Mouse (Mus musculus) heart, embryonic 12.5 days (tissue): ENCODE results near the gene Kif5c. TPM values are rescaled to one million over a fixed set of nuclear protein-coding genes. Genes with fewer than 3 reads are reported as not detected.

ENCODE experiments used
- ATAC-seq: fragments of 200-750 bp; cut with Nextera tagmentation; 2 replicates; pipeline ENCODE4 v1.8.0; 2017; ENCODE audit warnings: moderate TSS enrichment, moderate library complexity; ENCODE audit not compliant: insufficient number of reproducible peaks, low FRiP score
- H3K27ac ChIP-seq: fragments of 300-500 bp; sonication (generic); 2 replicates; pipeline ENCODE4 v1.5.1; 2016; ENCODE audit warnings: mild to moderate bottlenecking, moderate library complexity; ENCODE audit not compliant: poor library complexity, severe bottlenecking
- H3K27me3 ChIP-seq: fragments of 300-500 bp; sonication (generic); replicated peaks from 2 replicates; pipeline ENCODE4 v1.6.1; 2016; ENCODE audit warnings: mild to moderate bottlenecking, moderate library complexity
- H3K36me3 ChIP-seq: fragments of 300-500 bp; sonication (generic); 2 replicates; pipeline ENCODE4 v1.6.1; 2016; ENCODE audit warnings: mild to moderate bottlenecking, moderate library complexity
- H3K4me1 ChIP-seq: fragments of 300-500 bp; sonication (generic); replicated peaks from 2 replicates; pipeline ENCODE4 v1.6.1; 2016; ENCODE audit warnings: mild to moderate bottlenecking
- H3K4me2 ChIP-seq: fragments of 300-500 bp; sonication (generic); 2 replicates; pipeline ENCODE4 v1.6.1; 2016; ENCODE audit warnings: mild to moderate bottlenecking, moderate library complexity
- H3K4me3 ChIP-seq: fragments of 300-500 bp; sonication (generic); 2 replicates; pipeline ENCODE4 v1.5.1; 2016; ENCODE audit warnings: mild to moderate bottlenecking
- H3K9ac ChIP-seq: fragments of 300-500 bp; sonication (generic); 2 replicates; pipeline ENCODE4 v1.6.1; 2016; ENCODE audit warnings: mild to moderate bottlenecking, moderate library complexity
- H3K9me3 ChIP-seq: fragments of 300-500 bp; sonication (generic); replicated peaks from 2 replicates; pipeline ENCODE4 v1.6.1; 2016; ENCODE audit warnings: mild to moderate bottlenecking, moderate library complexity
- WGBS: fragments of 180-500 bp; shearing (Covaris S2); methylation state at CpG from one replicate; pipeline ENCODE4 v1.1.7; 2016; 5-methylcytosine and 5-hydroxymethylcytosine counted together
- polyA plus RNA-seq: library from polyadenylated mRNA; unstranded; fragments of >200 nt; fragmentation: Nextera tagmentation; extraction: Ambion mirVana; gene quantifications from 2 replicates; pipeline ENCODE4 v1.2.1, GENCODE M21; 2016

The Kif5c gene
- 1.0 and 1.2 TPM in 2 replicates for polyA plus RNA-seq

DNA sequence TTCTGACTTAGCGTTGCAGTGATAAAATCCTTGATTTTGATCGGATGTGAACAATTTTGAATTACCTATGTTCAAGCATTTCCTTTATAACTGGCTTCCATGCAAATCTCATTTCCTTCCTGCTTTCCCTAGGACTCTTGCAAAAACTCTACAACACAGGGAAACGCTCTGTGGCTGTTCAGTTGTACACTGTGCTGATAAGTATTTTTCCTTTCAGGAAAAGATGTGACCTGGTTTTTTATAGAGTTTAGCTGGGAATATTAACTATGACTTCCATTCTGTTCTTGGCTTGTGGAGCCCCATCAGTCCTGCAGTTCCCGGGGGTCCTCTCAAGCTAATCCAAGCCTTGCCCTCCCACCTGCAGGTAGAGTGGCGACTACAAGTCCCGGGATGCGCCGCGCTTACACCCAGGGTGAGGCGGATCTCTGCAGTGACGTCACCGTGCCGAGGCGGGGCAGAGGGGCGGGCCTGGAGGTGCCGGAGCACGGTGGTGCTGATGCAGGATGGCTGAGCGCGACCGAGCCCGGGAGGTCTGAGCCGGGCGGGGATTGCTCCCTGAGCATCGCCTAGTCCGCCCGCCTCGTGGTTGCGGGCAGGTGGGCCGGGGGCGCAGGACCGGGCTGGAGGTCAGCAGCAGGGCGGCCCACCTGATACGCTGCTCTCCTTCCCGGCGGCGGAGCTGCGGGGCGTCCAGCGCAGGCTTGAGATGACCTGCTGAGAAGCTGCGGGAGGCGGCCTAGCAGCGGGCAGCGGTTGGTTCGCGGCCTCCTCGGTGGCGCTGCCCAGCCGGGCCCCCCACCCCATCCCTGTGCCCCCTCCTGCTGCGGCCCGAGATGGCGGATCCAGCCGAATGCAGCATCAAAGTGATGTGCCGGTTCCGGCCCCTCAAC lies at the start of gene Kif5c:
Gene Kif5c, plus strand, starts transcription at position 470 of the 890 bp plus-strand sequence.
- Histone ChIP-seq H3K27me3 (peaks cover 29% of the 10 kb centered on the region), H3K9me3 (peaks cover 5% of the 10 kb centered on the region; the same call in 1 of the 2 replicates), H3K4me3 (peak within 1 kb of the TSS; percentile 69), H3K36me3 (no peaks in the 10 kb centered on the region), H3K4me2 (peak within 1 kb of the TSS; percentile 97), H3K4me1 (peaks cover 12% of the 10 kb centered on the region), H3K9ac (peak within 1 kb of the TSS; percentile 30; the same call in 1 of the 2 replicates), H3K27ac (no peak within 1 kb of the TSS)
- ATAC-seq, result peak; percentile 89
- 5% methylated on average over 43 of the region's 54 CpGs for WGBS

DNA sequence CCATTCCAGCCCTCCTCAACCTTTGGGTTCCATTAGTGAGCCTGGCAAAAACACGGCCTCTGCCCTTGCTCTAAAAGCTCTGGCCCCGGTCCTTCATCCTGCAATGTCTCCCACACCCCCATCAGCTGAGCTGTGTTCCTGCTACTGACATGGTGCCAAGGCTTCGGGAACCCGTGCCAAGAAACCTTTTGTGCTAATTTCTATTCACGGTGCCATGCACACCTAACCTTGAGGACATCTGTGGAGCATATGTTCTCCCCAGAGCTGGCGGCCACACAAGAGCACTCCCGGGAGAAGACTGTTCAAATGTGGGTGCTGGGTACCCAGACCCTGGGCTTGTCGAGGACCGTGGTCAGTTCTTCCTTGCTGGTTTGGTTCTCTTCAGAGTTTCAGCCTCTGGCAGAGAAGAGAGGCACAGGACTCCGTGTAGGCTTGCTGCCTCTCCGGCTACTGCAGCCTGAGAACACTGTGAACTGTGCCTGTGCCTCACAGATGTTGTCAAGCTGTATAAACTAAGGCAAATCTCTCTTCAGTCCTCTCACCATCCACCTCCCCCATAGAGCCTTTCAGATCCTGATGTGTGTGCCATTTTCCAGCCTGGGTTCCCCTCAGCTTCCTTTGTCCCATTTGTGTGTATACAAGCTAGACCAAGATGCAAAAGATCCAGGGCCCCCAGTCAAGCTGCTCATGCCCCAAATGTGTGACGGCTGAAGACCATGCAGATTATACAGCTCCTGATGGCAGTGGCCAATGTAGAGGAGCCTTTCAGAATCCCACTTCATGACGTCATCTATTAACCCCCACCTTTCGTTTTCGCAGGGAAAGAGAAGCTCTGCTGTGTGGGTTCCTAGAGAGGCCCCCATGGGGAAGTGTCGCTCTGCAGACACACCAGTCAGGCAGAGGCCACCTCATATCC lies 49.0 kb upstream of the Kif5c start:
- Histone ChIP-seq H3K9ac (no peak overlapping the region), H3K4me1 (peaks cover 16% of the 10 kb centered on the region), H3K9me3 (no peaks in the 10 kb centered on the region), H3K4me2 (peak overlapping the region; percentile 18; the same call in 1 of the 2 replicates), H3K27me3 (no peaks in the 10 kb centered on the region), H3K36me3 (no peaks in the 10 kb centered on the region), H3K4me3 (no peak overlapping the region), H3K27ac (no peak overlapping the region)
- ATAC-seq, result no peak
- 61% methylated on average over 16 of the region's 16 CpGs for WGBS

DNA sequence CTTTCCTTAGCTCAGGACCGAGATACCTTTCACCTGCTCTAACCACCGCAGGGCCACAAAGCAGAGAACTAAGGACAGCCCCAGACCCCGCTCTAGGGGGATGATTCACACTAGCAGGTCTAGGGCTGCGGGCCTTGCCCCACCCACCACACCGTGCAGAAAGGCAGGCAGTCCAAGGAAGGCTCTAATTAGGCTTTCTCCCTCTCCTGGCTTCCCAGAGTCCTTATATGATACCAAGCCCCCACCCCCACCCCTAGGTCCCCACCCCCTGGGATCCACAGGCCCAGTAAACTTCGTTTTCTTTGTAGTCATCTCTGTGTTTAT lies 48.4 kb upstream of the Kif5c start:
- WGBS, result 41% methylated on average over 6 of the region's 6 CpGs
- Histone ChIP-seq H3K27ac (no peak overlapping the region), H3K4me3 (no peak overlapping the region), H3K9ac (no peak overlapping the region), H3K4me1 (peaks cover 16% of the 10 kb centered on the region), H3K9me3 (no peaks in the 10 kb centered on the region), H3K27me3 (no peaks in the 10 kb centered on the region), H3K36me3 (no peaks in the 10 kb centered on the region), H3K4me2 (peak overlapping the region; percentile 18; the same call in 1 of the 2 replicates)
- ATAC-seq, result 0 out of 2 replicates have a peak, but pooled peaks have one; percentile 45

DNA sequence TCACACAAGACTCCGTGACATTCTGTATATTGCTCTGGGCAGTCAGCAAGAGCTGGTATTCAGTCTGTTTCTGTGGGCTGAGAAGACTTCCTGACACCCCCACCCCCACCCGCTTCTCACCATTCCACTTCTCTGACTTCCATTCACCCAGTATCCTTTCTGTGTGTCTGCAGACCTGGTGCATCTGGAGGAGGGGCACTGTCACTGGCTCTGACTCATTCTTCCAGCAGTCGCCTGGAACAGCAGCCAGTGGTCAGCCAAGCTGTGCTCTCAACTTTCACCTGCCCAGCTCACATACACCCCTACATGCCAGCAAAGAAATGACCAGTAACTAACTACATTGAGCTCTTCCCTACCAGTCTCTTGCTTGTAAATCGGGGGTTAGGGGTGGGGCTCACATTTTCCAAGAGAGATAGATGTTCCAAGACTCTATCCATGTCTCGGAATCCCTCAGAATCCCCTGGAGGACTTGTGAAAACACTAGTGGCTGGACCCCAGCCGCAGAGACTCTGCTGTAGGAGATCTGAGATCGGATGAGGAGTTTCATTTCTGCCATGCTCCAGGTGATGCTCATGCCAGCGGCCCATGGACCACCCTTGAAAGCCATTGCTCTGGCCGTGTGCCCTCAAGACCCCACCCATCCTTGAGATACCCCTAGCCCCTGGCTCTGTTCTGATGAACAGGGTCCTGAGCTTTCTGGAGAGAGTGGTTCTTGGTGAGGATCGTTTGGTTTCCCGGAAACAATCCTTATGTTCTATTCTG lies 47.8 kb upstream of the Kif5c start:
- 67% methylated on average over 11 of the region's 11 CpGs for WGBS
- H3K27ac ChIP-seq, result no peak overlapping the region
- no peaks in the 10 kb centered on the region for H3K27me3 ChIP-seq
- peaks cover 16% of the 10 kb centered on the region for H3K4me1 ChIP-seq
- no peak overlapping the region for H3K4me2 ChIP-seq
- ATAC-seq, result no peak
- no peak overlapping the region for H3K4me3 ChIP-seq
- no peaks in the 10 kb centered on the region for H3K36me3 ChIP-seq
- no peaks in the 10 kb centered on the region for H3K9me3 ChIP-seq
- H3K9ac ChIP-seq, result no peak overlapping the region

DNA sequence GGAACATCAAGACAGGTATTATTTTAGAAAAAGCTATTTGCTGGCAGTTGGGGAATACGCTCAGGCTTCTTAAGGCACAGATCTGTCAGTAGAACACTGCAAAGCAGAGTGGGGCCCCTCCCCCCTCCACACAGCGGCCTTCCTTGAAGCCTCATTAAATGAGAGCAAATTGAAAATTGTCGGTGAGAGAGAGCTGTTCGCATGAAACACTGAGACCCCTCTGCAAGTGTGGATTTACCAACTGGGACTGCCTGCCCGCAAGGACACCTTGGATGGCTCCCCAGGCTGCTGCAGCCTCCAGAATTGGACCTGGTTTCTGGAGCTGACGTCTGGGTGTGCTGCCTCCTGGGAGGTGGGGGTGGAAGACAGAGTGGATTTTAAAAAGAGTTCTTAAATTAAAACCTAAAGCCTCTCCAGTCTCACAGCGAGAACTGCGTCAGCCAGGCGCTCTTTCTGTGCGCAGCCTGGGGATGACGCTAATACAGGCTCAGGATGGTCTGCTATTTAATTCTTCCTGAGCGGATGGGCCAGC lies 46.9 kb upstream of the Kif5c start:
- Histone ChIP-seq H3K4me3 (no peak overlapping the region), H3K4me2 (no peak overlapping the region), H3K4me1 (peaks cover 16% of the 10 kb centered on the region), H3K9ac (no peak overlapping the region), H3K27me3 (no peaks in the 10 kb centered on the region), H3K9me3 (no peaks in the 10 kb centered on the region), H3K36me3 (no peaks in the 10 kb centered on the region), H3K27ac (no peak overlapping the region)
- WGBS, result 67% methylated on average over 12 of the region's 12 CpGs
- no peak for ATAC-seq

DNA sequence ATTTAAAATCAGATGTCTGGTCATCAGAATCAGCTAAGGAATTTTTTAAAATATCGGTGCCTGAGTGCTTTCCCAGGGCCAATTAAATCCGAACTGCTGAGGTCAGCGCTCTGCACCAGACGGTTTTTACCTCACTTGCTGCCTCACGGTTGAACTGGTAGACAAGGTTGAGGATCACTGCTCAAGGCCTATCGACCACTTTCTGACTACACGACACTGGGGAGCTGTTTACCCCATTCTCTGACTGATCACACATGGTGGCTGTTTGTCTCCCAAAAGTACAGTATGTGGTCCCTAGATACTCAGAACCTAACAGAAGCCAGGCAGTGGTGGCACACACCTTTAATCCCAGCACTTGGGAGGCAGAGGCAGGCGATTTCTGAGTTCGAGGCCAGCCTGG lies 46.4 kb upstream of the Kif5c start:
- Histone ChIP-seq H3K9me3 (no peaks in the 10 kb centered on the region), H3K27ac (no peak overlapping the region), H3K4me3 (no peak overlapping the region), H3K9ac (no peak overlapping the region), H3K36me3 (no peaks in the 10 kb centered on the region), H3K4me1 (peaks cover 16% of the 10 kb centered on the region), H3K4me2 (no peak overlapping the region), H3K27me3 (no peaks in the 10 kb centered on the region)
- 78% methylated on average over 9 of the region's 9 CpGs for WGBS
- no peak for ATAC-seq

DNA sequence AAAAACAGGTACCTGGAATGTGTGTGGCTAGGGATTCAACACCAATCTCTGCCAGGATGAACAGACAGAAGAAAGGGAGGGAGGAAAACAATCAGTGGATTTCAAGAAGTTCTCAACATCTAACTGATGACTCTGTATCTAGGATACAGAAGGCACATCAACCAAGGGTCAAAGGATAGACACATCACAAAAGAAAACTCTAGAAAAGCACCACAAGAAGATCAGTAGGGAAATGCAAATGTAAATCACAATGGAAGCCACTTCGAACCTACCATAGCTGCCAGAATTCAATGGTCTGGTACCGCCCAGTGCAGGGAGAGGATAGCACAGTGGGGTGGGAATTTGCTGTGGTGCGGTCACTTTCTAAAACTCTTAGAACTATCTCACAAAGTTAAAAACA lies 45.8 kb upstream of the Kif5c start:
- Histone ChIP-seq H3K9ac (no peak overlapping the region), H3K27ac (no peak overlapping the region), H3K27me3 (no peaks in the 10 kb centered on the region), H3K4me2 (no peak overlapping the region), H3K36me3 (no peaks in the 10 kb centered on the region), H3K4me3 (no peak overlapping the region), H3K4me1 (peaks cover 16% of the 10 kb centered on the region), H3K9me3 (no peaks in the 10 kb centered on the region)
- 90% methylated on average over 3 of the region's 3 CpGs for WGBS
- ATAC-seq, result no peak

DNA sequence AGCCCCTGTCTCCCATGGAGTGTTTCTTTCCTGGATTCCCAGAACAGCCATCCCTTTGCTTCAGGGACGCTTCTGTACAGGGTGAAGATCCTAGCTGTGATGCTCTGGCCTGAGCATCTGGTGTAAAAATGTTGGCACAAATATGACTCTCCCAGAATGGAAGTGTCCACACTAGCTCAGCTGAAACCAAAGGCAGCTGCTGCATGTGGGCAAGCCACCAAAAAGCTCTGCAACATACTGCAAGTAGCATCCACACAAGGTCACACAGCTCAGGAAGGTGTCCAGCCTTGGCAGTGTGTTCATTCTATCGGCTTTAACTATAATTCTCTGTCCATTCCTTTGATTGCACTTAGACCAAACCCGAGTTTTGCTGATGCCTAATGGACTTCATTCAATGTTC lies 38.5 kb upstream of the Kif5c start:
- H3K4me3 ChIP-seq, result no peak overlapping the region
- no peak for ATAC-seq
- H3K27ac ChIP-seq, result no peak overlapping the region
- H3K36me3 ChIP-seq, result no peaks in the 10 kb centered on the region
- H3K9me3 ChIP-seq, result no peaks in the 10 kb centered on the region
- H3K4me1 ChIP-seq, result no peaks in the 10 kb centered on the region
- WGBS, result 86% methylated on average over 3 of the region's 3 CpGs
- H3K27me3 ChIP-seq, result no peaks in the 10 kb centered on the region; the same call in 1 of the 2 replicates
- H3K9ac ChIP-seq, result no peak overlapping the region
- no peak overlapping the region for H3K4me2 ChIP-seq

DNA sequence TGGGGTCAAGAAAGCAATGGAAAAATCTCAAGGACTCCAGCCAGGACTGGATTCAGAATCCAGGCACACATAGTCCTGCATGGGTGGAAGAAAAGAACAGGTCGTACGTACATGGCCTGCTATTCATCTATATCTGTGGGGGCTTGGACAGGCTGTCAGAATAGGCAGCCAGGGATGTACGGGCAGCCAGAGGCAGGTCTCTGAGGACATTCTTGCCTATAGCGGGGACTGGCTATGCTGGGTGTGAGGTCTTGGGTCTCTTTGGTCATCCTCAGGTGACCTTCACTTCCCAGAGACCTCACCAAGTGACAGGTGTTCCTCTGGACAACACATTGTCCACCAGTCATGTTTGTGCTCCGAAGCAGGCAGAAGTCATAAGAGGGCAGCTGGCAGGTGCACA lies 36.6 kb upstream of the Kif5c start:
- H3K4me2 ChIP-seq, result no peak overlapping the region
- H3K9ac ChIP-seq, result no peak overlapping the region
- no peaks in the 10 kb centered on the region; the same call in 1 of the 2 replicates for H3K27me3 ChIP-seq
- peaks cover 4% of the 10 kb centered on the region; the same call in 1 of the 2 replicates for H3K9me3 ChIP-seq
- H3K27ac ChIP-seq, result no peak overlapping the region
- ATAC-seq, result no peak
- H3K4me1 ChIP-seq, result no peaks in the 10 kb centered on the region
- WGBS, result 74% methylated on average over 5 of the region's 5 CpGs
- H3K36me3 ChIP-seq, result no peaks in the 10 kb centered on the region
- H3K4me3 ChIP-seq, result no peak overlapping the region

DNA sequence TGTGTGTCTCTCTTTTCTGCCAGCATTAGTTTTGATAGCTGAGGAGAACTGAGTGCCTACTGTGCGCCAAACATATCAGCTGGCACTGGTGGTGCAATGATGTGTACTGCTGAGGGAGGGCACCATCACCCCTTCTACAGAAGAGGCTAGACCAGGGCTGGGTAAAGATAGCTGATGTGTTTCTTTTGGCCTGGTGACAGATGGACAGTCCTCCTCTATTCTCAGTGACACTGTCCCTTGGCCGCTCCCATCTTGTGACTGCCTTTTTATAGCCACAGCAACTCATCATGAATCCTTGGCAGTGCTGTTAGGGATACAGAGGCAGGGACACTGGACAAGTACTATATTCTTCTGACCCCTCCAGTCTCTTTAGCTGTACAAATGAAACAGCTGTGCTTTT lies 35.8 kb upstream of the Kif5c start:
- Histone ChIP-seq H3K4me3 (no peak overlapping the region), H3K4me2 (no peak overlapping the region), H3K36me3 (no peaks in the 10 kb centered on the region), H3K9me3 (peaks cover 6% of the 10 kb centered on the region; the same call in 1 of the 2 replicates), H3K9ac (no peak overlapping the region), H3K27me3 (no peaks in the 10 kb centered on the region; the same call in 1 of the 2 replicates), H3K27ac (no peak overlapping the region), H3K4me1 (no peaks in the 10 kb centered on the region)
- 77% methylated on average over 2 of the region's 2 CpGs for WGBS
- ATAC-seq, result no peak
